Mouse (Mus musculus) monocyte, adult 2 months (primary cell): ENCODE measurements around the gene Olfr68.
"Not testable (repeated sequence)": the region's sequence is repeated elsewhere in the genome, so short reads cannot be mapped to it uniquely, and the experiment has no call there.

Experiments
- DNase-seq, 2 experiments: peaks; one replicate each; pipeline ENCODE4 v3.0.0; 2022; ENCODE audit warnings: low spot score in 2 of 2, low read depth in 1 of 2

Olfr68 gene

DNA sequence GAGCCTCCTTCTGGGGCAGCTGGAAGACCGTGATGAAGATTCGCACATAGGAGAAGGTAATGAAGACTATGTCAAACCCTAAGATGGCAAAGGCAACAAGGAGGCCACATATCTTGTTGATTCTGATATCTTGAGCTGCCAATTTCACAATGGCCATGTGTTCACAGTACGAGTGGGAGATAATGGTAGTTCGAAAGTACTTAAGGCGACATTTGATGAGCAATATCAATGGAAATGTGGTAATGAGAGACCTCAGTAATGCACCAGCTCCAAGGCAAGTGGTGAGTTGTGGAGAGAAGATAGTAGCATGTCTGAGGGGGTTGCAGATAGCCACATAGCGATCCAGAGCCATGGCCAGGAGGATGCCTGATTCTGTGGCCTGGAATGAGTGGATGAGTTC, 11.8 kb downstream of the Olfr68 start:
- DNase-seq = not testable (repeated sequence)

DNA sequence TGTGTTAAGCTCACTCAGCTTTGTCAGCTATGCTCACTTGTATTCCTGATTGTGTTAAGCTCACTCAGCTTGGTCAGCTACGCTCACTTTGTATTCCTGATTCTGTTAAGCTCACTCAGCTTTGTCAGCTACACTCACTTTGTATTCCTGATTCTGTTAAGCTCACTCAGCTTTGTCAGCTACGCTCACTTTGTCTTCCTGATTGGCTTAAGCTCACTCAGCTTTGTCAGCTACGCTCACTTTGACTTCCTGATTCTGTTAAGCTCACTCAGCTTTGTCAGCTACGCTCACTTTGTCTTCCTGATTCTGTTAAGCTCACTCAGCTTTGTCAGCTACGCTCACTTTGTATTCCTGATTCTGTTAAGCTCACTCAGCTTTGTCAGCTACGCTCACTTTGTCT, 17.3 kb downstream of the Olfr68 start:
- not testable (repeated sequence) for DNase-seq

DNA sequence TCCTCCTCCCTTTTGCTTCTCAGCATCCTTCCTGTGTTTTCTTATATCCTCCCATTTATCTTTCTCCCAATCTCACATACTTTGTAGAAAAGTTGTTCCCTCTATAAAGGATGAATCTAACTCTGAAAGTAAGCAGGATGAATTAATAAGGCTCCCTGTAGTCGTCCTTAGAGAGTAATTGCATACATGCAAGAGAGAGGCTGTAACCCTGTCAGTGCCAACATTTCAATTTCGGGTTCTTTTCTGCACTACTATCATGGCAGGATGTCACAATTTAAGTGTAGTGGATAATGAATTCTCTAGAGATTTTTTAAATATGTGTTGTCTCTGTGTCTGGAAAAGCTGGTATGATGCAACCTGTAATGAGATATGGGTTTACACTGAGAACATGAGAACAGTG, 22.3 kb downstream of the Olfr68 start, which contains the start of gene Olfr630:
TSS of gene Olfr630 (minus strand) at position 101 of the 400 bp plus-strand sequence.
- DNase-seq = no peak

DNA sequence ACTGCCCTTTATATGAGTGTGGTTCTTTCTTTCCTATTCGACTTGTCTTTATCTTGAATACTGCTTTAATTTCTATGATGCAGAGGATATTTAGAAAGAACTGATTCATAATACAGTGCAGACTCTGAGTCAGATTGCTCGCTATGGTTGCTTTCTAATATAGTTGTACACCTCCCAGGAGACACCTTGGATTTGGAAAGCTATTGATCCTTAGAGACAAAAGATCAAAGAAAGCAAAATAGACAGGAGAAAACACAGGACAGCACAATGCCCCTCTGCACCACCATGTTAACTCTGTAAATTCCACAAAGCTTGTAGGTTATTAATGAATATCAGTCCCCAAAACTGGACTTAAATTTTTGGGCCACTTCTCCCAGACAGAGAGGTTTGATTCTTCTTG, 34.7 kb downstream of the Olfr68 start, which contains the start of gene Olfr629:
TSS of gene Olfr629 (minus strand) at position 101 of the 400 bp plus-strand sequence.
- no peak for DNase-seq

DNA sequence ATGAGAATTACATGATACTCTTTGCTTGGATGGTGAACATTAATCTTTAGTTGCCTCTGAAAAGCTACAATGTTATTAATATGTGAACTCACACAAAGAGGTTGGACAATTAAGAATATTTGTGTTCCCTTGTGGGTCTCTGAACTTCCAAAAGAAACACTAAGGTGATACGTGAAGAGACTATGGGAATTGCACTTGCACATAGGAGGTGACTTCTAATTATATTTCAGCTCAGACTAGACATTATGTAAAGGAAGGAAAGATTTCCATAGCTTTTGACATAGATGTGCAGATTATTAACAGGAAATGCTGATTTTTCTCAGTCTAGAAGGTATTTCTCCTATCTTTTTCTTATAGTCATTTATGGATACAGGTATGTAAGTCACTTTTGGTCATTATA, 49.4 kb downstream of the Olfr68 start, which contains the start of gene Olfr628:
TSS of gene Olfr628 (plus strand) at position 301 of the 400 bp plus-strand sequence.
- DNase-seq = no peak
